Mouse (Mus musculus) stomach, postnatal 0 days (tissue): Measurements from ENCODE around the gene Tdrd6.

Experiments used
- CTCF ChIP-seq: IDR thresholded peaks from 2 replicates; pipeline ENCODE4 v1.5.1; 2016; ENCODE audit warnings: antibody characterized with exemption, low read depth, mild to moderate bottlenecking, moderate library complexity
- EP300 ChIP-seq: optimal IDR thresholded peaks from 2 replicates; pipeline ENCODE3; 2016; ENCODE audit warnings: antibody characterized with exemption

DNA sequence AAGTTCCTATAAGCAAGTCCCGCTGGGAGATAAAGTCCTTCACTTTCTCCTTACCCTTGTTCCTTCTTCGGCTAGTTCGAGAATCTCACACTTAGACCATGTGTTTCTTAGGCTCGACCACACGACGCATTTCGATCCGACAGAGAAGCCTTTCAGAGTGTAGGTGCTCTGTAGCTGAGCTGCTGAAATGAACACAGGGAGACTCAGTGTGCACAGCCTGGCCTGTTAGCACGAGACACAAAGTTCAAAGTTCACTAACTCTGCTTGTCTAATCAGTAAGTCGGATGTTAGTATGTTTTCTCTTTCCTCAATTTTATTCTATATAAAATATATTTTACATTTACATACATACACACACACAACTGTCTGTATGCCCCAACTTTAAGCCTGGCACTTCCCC, 8.0 kb downstream of the Tdrd6 start:
- TF ChIP-seq CTCF (no peak), EP300 (no peak)
